Mouse (Mus musculus) liver, embryonic 16.5 days (tissue): ENCODE results near the gene Sik1. TPM values are rescaled to one million over a fixed set of nuclear protein-coding genes. Genes with fewer than 3 reads are reported as not detected.
"Not testable (repeated sequence)": the region's sequence is repeated elsewhere in the genome, so short reads cannot be mapped to it uniquely, and the experiment has no call there.

Source experiments
- ATAC-seq: fragments of 200-750 bp; cut with Nextera tagmentation; 2 replicates; pipeline ENCODE4 v1.8.0; 2017; ENCODE audit warnings: low read depth, mild to moderate bottlenecking, moderate number of reproducible peaks, moderate library complexity
- H3K27ac ChIP-seq: fragments of 300-500 bp; sonication (generic); 2 replicates; pipeline ENCODE4 v1.5.1; 2014; ENCODE audit warnings: mild to moderate bottlenecking, low read length
- H3K27me3 ChIP-seq: fragments of 300-500 bp; sonication (generic); 2 replicates; pipeline ENCODE4 v1.6.1; 2014; ENCODE audit warnings: low read depth, low read length, mixed read lengths; ENCODE audit not compliant: control insufficient read depth, insufficient read depth
- H3K36me3 ChIP-seq: fragments of 300-500 bp; sonication (generic); 2 replicates; pipeline ENCODE4 v1.6.1; 2014; ENCODE audit warnings: mild to moderate bottlenecking; ENCODE audit not compliant: control insufficient read depth, insufficient read depth
- H3K4me1 ChIP-seq: fragments of 300-500 bp; sonication (generic); 2 replicates; pipeline ENCODE4 v1.6.1; 2014; ENCODE audit warnings: low read depth, low read length, mixed read lengths; ENCODE audit not compliant: control insufficient read depth
- H3K4me2 ChIP-seq: fragments of 300-500 bp; sonication (generic); 2 replicates; pipeline ENCODE4 v1.6.1; 2014; ENCODE audit warnings: low read depth, low read length, mixed read lengths
- H3K4me3 ChIP-seq: fragments of 300-500 bp; sonication (generic); 2 replicates; pipeline ENCODE4 v1.5.1; 2014; ENCODE audit warnings: low read depth, mild to moderate bottlenecking, low read length
- H3K9ac ChIP-seq: fragments of 300-500 bp; sonication (generic); 2 replicates; pipeline ENCODE4 v1.6.1; 2014; ENCODE audit warnings: low read depth, low read length
- H3K9me3 ChIP-seq: fragments of 300-500 bp; sonication (generic); replicated peaks from 2 replicates; pipeline ENCODE4 v1.6.1; 2016; ENCODE audit warnings: low read length; ENCODE audit not compliant: control insufficient read depth
- WGBS: fragments of 180-500 bp; shearing (Covaris S2); extraction: QIAGEN DNeasy Blood & Tissue Kit; methylation state at CpG from one replicate; pipeline ENCODE4 v1.1.7; 2014; ENCODE audit not compliant: insufficient replicate concordance; 5-methylcytosine and 5-hydroxymethylcytosine counted together
- polyA plus RNA-seq: library from polyadenylated mRNA; unstranded; fragments of >200 nt; fragmentation: Nextera tagmentation; extraction: Ambion mirVana; gene quantifications from 2 replicates; pipeline ENCODE4 v1.2.1, GENCODE M21; 2015

Sik1 gene
- polyA plus RNA-seq, 1 experiment from 2014 or later, result 5.4 TPM

DNA sequence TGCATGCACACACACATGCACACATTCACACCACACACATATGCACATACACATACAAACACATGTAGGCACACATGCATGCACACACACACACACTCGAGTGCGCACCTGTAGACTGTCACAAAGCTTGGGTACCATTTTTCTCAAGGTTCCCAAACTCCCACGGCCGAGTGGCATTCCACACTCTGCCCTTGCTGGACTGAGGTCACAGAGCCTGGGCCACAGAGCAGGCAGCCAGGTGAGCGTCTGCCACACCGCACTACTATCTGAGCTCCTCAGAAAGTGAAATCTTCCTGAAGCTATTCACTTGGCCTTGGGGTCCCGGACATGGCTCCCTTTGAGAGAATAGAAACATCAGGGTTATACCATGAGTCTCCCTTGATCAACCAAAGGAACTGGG is 40.7 kb upstream of the Sik1 start:
- Histone ChIP-seq H3K9ac (no peak overlapping the region), H3K27ac (no peak overlapping the region), H3K4me3 (no peak overlapping the region), H3K36me3 (no peaks in the 10 kb centered on the region), H3K4me2 (no peak overlapping the region), H3K4me1 (no peaks in the 10 kb centered on the region; the same call in 1 of the 2 replicates), H3K9me3 (no peaks in the 10 kb centered on the region), H3K27me3 (no peaks in the 10 kb centered on the region)
- ATAC-seq, result no peak
- WGBS, result 77% methylated on average over 7 of the region's 7 CpGs

DNA sequence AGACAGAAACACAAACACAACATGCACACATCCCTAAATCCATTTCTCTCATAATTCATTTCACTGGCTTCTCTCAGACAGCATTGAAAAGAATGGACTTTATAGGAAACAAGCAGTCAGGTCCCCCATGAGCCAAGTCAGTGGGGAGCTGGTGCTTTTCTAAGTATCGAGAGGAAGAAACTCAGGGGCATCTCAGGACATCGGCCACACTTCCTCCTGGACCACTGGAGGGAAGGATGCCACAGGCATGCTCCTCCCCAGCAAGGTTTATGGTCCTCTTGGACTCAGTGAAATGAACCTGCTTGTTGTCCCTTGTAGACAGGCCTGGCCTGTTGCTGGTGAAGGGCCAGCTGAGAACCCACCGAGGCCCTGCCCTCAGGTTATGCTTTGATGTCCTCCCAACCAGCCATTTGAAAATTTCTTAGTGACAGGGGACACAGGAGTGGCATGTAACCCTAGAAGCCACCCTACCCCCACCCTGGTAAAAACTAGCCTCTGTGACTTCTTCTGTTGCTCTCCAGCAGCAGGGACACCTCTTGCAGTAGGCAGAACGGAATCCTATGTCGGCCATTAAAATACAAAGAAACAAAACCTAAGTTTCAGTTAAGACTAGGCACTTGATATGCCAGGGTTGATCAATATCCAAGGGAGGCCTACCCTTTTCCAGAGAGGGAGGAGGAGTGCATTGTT is 37.9 kb upstream of the Sik1 start:
- Histone ChIP-seq H3K4me1 (no peaks in the 10 kb centered on the region; the same call in 1 of the 2 replicates), H3K27me3 (no peaks in the 10 kb centered on the region), H3K27ac (no peak overlapping the region), H3K36me3 (no peaks in the 10 kb centered on the region), H3K4me3 (no peak overlapping the region), H3K9me3 (no peaks in the 10 kb centered on the region), H3K4me2 (no peak overlapping the region), H3K9ac (no peak overlapping the region)
- WGBS, result 58% methylated on average over 5 of the region's 5 CpGs
- no peak for ATAC-seq

DNA sequence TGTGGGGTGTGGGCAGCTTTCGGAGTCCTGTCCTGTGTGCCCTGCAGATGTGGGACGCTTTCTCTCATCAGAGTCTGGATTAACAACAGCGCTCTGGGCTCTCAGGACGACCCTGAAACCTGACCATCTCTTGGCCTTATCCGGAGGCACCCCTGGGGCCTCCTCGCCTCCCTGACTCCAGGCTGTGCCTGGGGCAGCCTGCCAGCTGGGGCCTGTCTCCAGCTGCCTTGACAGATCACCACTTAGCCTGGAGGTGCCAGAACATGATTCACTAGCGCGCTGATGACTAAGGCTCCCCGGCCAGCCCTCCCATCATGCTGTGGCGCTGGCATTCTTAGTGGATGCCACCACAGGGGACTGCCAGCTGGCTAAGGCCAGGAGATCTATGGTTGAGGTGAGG is 37.1 kb upstream of the Sik1 start:
- no peak overlapping the region for H3K27ac ChIP-seq
- 38% methylated on average over 10 of the region's 10 CpGs for WGBS
- no peaks in the 10 kb centered on the region; the same call in 1 of the 2 replicates for H3K4me1 ChIP-seq
- H3K9me3 ChIP-seq, result no peaks in the 10 kb centered on the region
- no peaks in the 10 kb centered on the region for H3K36me3 ChIP-seq
- H3K4me3 ChIP-seq, result no peak overlapping the region
- no peak for ATAC-seq
- H3K27me3 ChIP-seq, result no peaks in the 10 kb centered on the region
- H3K9ac ChIP-seq, result no peak overlapping the region
- H3K4me2 ChIP-seq, result no peak overlapping the region

DNA sequence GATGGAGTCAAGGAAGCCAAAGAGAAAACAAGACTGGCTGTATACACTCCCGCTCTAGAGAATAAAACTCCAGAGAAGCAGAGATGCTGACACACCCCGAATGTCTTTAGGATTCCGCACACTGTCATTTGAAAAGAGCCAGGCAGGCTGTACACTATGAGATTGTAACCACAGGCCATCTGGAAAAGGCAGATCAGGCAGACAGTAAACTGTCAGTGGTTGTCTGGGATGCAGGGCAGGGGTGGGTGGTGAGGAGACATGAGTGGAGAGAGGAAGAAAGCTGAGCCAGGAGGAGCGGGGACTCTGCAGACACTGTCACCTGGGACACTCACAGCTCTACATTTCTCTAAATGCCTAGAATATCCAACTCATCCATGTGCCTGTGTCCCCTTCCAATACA is 36.3 kb upstream of the Sik1 start:
- no peak overlapping the region for H3K4me2 ChIP-seq
- no peaks in the 10 kb centered on the region for H3K9me3 ChIP-seq
- no peak overlapping the region for H3K27ac ChIP-seq
- H3K4me1 ChIP-seq, result no peaks in the 10 kb centered on the region; the same call in 1 of the 2 replicates
- H3K27me3 ChIP-seq, result no peaks in the 10 kb centered on the region
- no peak overlapping the region for H3K4me3 ChIP-seq
- H3K9ac ChIP-seq, result no peak overlapping the region
- ATAC-seq, result no peak
- 28% methylated on average over 4 of the region's 4 CpGs for WGBS
- no peaks in the 10 kb centered on the region for H3K36me3 ChIP-seq

GRCm38 (mm10) chr17:31890311-31890951 is 34.8 kb upstream of the Sik1 start:
- WGBS, result 42% methylated on average over 2 of the region's 2 CpGs
- no peak overlapping the region for H3K9ac ChIP-seq

GRCm38 (mm10) chr17:31889446-31890201 is 34.0 kb upstream of the Sik1 start:
- H3K4me2 ChIP-seq, result no peak overlapping the region
- no peaks in the 10 kb centered on the region for H3K36me3 ChIP-seq
- no peaks in the 10 kb centered on the region; the same call in 1 of the 2 replicates for H3K4me1 ChIP-seq
- no peak overlapping the region for H3K4me3 ChIP-seq
- H3K27ac ChIP-seq, result no peak overlapping the region
- H3K9ac ChIP-seq, result no peak overlapping the region
- H3K27me3 ChIP-seq, result no peaks in the 10 kb centered on the region
- no peaks in the 10 kb centered on the region for H3K9me3 ChIP-seq
- WGBS, result 58% methylated on average over 9 of the region's 9 CpGs
- no peak for ATAC-seq

More at GRCm38 (mm10) chr17:31890311-31890951, 34.8 kb upstream of the Sik1 start:
- Histone ChIP-seq H3K27me3 (no peaks in the 10 kb centered on the region), H3K27ac (no peak overlapping the region), H3K4me1 (no peaks in the 10 kb centered on the region; the same call in 1 of the 2 replicates), H3K4me2 (no peak overlapping the region), H3K9me3 (no peaks in the 10 kb centered on the region), H3K4me3 (no peak overlapping the region), H3K36me3 (no peaks in the 10 kb centered on the region)
- no peak for ATAC-seq

DNA sequence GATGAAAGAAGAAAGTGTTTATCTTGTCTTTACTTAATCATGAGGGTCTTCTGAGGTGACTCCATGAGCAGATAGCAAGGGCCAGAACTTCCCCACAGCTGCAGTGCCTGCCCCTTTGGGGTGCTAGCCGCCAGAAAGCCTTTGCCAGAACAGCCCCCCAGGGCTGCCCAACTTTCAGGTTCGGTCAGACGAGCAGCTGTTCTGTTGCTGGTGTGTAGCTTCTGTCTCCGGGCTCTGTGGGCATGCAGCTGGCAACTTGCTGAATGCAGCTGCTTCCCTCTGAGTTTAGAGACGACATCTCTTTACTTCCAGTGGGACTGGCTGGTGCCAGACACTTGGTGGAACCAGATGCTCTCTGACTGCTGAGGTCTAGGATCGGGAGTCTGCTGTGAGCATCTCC is 32.9 kb upstream of the Sik1 start:
- Histone ChIP-seq H3K4me2 (no peak overlapping the region), H3K27ac (no peak overlapping the region), H3K4me3 (no peak overlapping the region), H3K36me3 (no peaks in the 10 kb centered on the region), H3K27me3 (no peaks in the 10 kb centered on the region), H3K9me3 (no peaks in the 10 kb centered on the region), H3K9ac (no peak overlapping the region), H3K4me1 (no peaks in the 10 kb centered on the region; the same call in 1 of the 2 replicates)
- no peak for ATAC-seq
- 47% methylated on average over 6 of the region's 6 CpGs for WGBS

DNA sequence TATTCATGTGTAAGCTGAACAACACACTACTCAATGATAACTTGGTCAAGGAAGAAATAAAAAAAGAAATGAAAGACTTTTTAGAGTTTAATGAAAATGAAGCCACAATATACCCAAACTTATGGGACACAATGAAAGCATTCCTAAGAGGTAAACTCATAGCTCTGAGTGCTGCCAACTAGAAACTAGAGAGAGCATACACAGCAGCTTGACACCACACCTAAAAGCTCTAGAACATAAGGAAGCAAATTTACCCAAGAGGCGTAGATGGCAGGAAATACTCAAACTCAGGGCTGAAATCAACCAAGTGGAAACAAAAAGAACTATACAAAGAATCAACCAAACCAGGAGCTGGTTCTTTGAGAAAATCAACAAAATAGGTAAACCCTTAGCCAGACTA is 29.1 kb upstream of the Sik1 start:
- not testable (repeated sequence) for H3K4me2 ChIP-seq, H3K9ac ChIP-seq, ATAC-seq, H3K27me3 ChIP-seq, H3K36me3 ChIP-seq, H3K27ac ChIP-seq, H3K9me3 ChIP-seq, H3K4me3 ChIP-seq, H3K4me1 ChIP-seq
- WGBS, result 66% methylated on average over 1 of the region's 1 CpGs

- H3K4me2 ChIP-seq, result no peak overlapping the region
- no peak for ATAC-seq
- H3K4me3 ChIP-seq, result no peak overlapping the region
- no peaks in the 10 kb centered on the region for H3K27me3 ChIP-seq
- no peaks in the 10 kb centered on the region; the same call in 1 of the 2 replicates for H3K4me1 ChIP-seq
- no peaks in the 10 kb centered on the region for H3K9me3 ChIP-seq
- no peak overlapping the region for H3K27ac ChIP-seq
- 73% methylated on average over 10 of the region's 10 CpGs for WGBS
- H3K36me3 ChIP-seq, result no peaks in the 10 kb centered on the region
- no peak overlapping the region for H3K9ac ChIP-seq
Observed at GRCm38 (mm10) chr17:31879406-31879805, 23.8 kb upstream of the Sik1 start.
